Mouse (Mus musculus) myocyte (in vitro differentiated cells): ENCODE measurements around the gene Gm3468.
"Not testable (repeated sequence)": the region's sequence is repeated elsewhere in the genome, so short reads cannot be mapped to it uniquely, and the experiment has no call there.

Experiments used
- CEBPB ChIP-seq: IDR thresholded peaks from 2 replicates; pipeline ENCODE4 v1.6.1; 2011; ENCODE audit warnings: mild to moderate bottlenecking, moderate library complexity; ENCODE audit not compliant: poor library complexity, insufficient read depth, severe bottlenecking
- E2F4 ChIP-seq: IDR thresholded peaks from one replicate; pipeline ENCODE4 v1.6.1; 2011; ENCODE audit warnings: mild to moderate bottlenecking, control low read depth, moderate library complexity; ENCODE audit not compliant: insufficient read depth
- MAX ChIP-seq: IDR thresholded peaks from one replicate; pipeline ENCODE4 v1.6.1; 2011; ENCODE audit warnings: low read depth, mild to moderate bottlenecking, control low read depth
- MYOD1 ChIP-seq, 3 experiments: IDR thresholded peaks; one replicate each; pipeline ENCODE4 v1.6.1; 2011; ENCODE audit warnings: control low read depth in 2 of 3, low read depth in 2 of 3, mild to moderate bottlenecking in 2 of 3, moderate library complexity in 1 of 3; ENCODE audit not compliant: insufficient read length in 2 of 3, control insufficient read depth in 1 of 3
- MYOG ChIP-seq, 3 experiments: IDR thresholded peaks; one replicate each; pipeline ENCODE4 v1.6.1; 2011; ENCODE audit warnings: control low read depth in 2 of 3, low read depth in 2 of 3, mild to moderate bottlenecking in 2 of 3; ENCODE audit not compliant: insufficient read length in 2 of 3, control insufficient read depth in 1 of 3, insufficient read depth in 1 of 3
- POLR2A ChIP-seq: IDR thresholded peaks from one replicate; pipeline ENCODE4 v1.6.1; 2011; ENCODE audit warnings: low read depth, mild to moderate bottlenecking, control low read depth, moderate library complexity; ENCODE audit not compliant: insufficient read length
- POLR2AphosphoS2 ChIP-seq: IDR thresholded peaks from one replicate; pipeline ENCODE4 v1.6.1; 2011; ENCODE audit warnings: low read depth, control low read depth; ENCODE audit not compliant: insufficient read length
- REST ChIP-seq: IDR thresholded peaks from one replicate; pipeline ENCODE4 v1.6.1; 2011; ENCODE audit warnings: mild to moderate bottlenecking, control low read depth, moderate library complexity; ENCODE audit not compliant: insufficient read depth, insufficient read length
- SRF ChIP-seq: IDR thresholded peaks from one replicate; pipeline ENCODE4 v1.6.1; 2011; ENCODE audit warnings: low read depth; ENCODE audit not compliant: control insufficient read depth, insufficient read length
- TCF12 ChIP-seq: IDR thresholded peaks from one replicate; pipeline ENCODE4 v1.6.1; 2011; ENCODE audit warnings: mild to moderate bottlenecking, control low read depth; ENCODE audit not compliant: poor library complexity, insufficient read depth, severe bottlenecking
- TCF3 ChIP-seq: IDR thresholded peaks from one replicate; pipeline ENCODE4 v1.6.1; 2011; ENCODE audit warnings: low read depth, control low read depth; ENCODE audit not compliant: insufficient read length
- USF1 ChIP-seq: IDR thresholded peaks from one replicate; pipeline ENCODE4 v1.6.1; 2011; ENCODE audit warnings: low read depth, mild to moderate bottlenecking, control low read depth, moderate library complexity

DNA sequence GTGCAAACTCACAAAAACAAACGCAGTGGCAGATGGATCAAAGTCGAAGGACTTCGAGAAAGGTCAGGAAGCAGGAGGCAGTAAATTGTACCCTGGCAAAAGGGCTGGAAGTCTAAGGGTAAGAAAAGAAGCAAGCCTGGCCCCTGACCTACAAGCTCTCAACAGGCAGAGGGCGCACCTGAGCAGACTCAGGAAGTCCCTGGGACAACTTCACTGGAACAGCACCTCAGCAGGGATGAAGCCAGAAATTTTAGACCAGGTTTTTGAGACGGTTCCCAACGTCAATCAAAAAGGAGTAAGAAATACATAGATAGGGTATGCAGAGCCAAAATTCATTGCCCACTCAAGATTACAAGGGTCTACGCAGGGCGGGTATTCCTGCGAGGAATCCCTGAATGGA is 965 bp downstream of the Gm3468 start:
- TF ChIP-seq POLR2AphosphoS2; POLR2A; MAX; TCF12; USF1; TCF3; REST; CEBPB; E2F4; SRF; MYOD1 (IDR thresholded peaks at IDR 0.05; ENCODE audit: control insufficient read depth in 1 of 3, insufficient read length in 2 of 3, low read depth in 2 of 3); MYOG (IDR thresholded peaks at IDR 0.05; ENCODE audit: control insufficient read depth in 1 of 3, insufficient read depth in 1 of 3, insufficient read length in 2 of 3, low read depth in 2 of 3): not testable (repeated sequence)
